Mouse (Mus musculus): Measurements from ENCODE around the gene Hlcs.

DNA sequence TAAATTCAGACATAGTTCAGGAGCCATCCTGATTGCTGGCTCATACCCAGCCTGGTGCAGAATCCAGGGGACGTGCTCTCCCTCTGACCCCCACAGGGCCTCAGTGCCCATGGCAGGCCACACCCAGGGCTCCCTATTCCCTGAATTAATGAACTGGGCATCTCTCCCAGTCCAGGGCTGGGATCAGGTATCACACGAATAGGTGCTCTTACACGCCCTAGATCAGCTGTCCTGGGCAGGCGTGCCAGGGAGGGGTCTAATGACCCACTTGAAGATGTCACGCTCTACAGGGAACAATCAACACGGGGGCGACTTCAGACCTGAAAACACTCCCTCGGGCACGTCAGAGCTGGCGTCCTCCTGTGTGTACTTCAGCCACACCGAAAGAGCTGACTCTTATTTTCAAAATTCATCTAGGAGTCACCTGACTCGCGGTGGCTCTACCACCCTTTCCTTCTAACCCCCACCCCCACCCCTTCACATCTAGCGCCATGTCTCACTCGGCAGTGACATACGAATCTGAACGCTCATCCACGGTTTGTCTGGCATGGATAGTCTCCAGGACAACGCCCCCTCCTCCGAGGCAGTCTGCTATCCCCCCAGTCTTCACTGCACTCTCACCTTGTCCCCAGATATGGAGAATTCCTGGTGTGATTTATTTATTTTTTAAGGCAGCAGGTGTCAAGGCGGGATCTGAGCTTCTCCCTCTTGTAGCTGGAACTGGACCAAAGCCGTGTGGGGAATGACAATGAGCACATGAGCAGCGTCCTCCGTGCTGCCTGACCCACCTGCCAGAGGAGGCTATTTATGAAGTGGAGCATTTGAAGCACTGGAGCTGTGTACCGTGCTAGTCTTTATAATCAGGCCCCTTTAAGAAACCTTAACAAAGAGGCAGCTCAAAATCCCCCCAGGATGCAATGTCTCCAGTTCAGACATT lies 121.7 kb downstream of the Hlcs start:
- TF ChIP-seq EP300 (IDR thresholded peaks at IDR 0.05; ENCODE audit: insufficient read depth, low read depth, low read length): no peak
- no peak for TF ChIP-seq CTCF (IDR thresholded peaks at IDR 0.05)

Measured in heart, adult 2 months (tissue).